24 mouse cellular contexts compared by ENCODE assay signal in the genomic region with DNA sequence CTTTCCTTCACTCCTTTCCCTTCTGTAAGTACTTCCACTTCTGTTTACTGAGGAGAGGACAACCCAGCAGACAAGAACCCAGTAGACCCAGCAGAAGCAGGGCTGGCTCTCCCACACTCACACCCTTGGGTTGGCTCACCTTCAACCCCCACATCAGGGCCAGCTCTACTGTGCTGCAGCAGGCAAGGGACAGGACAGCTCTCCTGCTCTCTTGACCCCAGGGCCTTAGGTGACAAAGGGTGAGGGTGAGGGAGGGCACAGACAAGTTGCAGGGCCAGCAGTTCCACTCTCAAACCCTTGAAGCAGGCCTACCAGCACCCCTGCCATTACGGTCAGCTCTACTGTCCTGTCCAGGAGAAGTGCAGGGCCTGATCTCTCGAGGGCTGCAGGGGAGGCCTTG.
A peak's percentile ranks its signal among the peaks of the same experiment; 100 is the strongest.
DNase-seq lines count a peak whose midpoint lies in the region; ATAC-seq and TF ChIP-seq lines count a peak whose summit lies in the region.
"Had no signal": no experiment of that assay in that cellular context is flagged by ENCODE, and none has a peak within 500 bp of the region (broad histone marks: within the 10 kb centered on the region; RNA-seq: fewer than 3 reads in every experiment).

No protein-coding gene starts in this region.

- ATAC-seq in heart, embryonic 12.5 days (ENCODE audit: insufficient number of reproducible peaks, low FRiP score) = peak; percentile 45; the same call in 1 of the 2 replicates
- 0 out of 2 replicates have a peak, but pooled peaks have one; percentile 17 for ATAC-seq in hindbrain, embryonic 16.5 days
- ATAC-seq in hindbrain, postnatal 0 days = no peak
- no peak for ATAC-seq in megakaryocyte, adult 5-6 weeks (ENCODE audit: poor library complexity, severe bottlenecking)
- ATAC-seq in heart, postnatal 0 days (ENCODE audit: insufficient read depth, low read depth) = 0 out of 2 replicates have a peak, but pooled peaks have one; percentile 14
- ATAC-seq: intestine, postnatal 0 days had no signal

- no peaks in the 10 kb centered on the region for H3K9me3 ChIP-seq in heart, embryonic 12.5 days (replicated peaks)
- H3K9me3 ChIP-seq in hindbrain, embryonic 16.5 days (ENCODE audit: control insufficient read depth, low read length) = no peaks in the 10 kb centered on the region
- H3K9me3 ChIP-seq in hindbrain, postnatal 0 days (ENCODE audit: low read length) = no peaks in the 10 kb centered on the region
- no peaks in the 10 kb centered on the region for H3K9me3 ChIP-seq in megakaryocyte, embryonic 14.5 days
- H3K9me3 ChIP-seq in heart, postnatal 0 days (replicated peaks; ENCODE audit: control insufficient read depth, low read length) = no peaks in the 10 kb centered on the region
- H3K9me3 ChIP-seq: forebrain, embryonic 12.5 days; G1E had no signal

- peaks cover 52% of the 10 kb centered on the region for H3K4me1 ChIP-seq in heart, embryonic 12.5 days (replicated peaks)
- H3K4me1 ChIP-seq in hindbrain, embryonic 16.5 days (ENCODE audit: control insufficient read depth, insufficient read depth, low read depth, low read length) = no peaks in the 10 kb centered on the region
- H3K4me1 ChIP-seq in hindbrain, postnatal 0 days (ENCODE audit: insufficient read depth, low read length) = 0 out of 2 replicates have a peak, but pooled peaks cover 6% of the 10 kb centered on the region
- H3K4me1 ChIP-seq in megakaryocyte, embryonic 14.5 days = peaks cover 74% of the 10 kb centered on the region
- H3K4me1 ChIP-seq in heart, postnatal 0 days (ENCODE audit: control insufficient read depth, insufficient read depth) = 0 out of 2 replicates have a peak, but pooled peaks cover 6% of the 10 kb centered on the region

- H3K9ac ChIP-seq in heart, embryonic 12.5 days = 0 out of 2 replicates have a peak overlapping the region, but pooled peaks have one; percentile 5
- H3K9ac ChIP-seq in hindbrain, embryonic 16.5 days (ENCODE audit: low read depth, low read length) = no peak overlapping the region
- no peak overlapping the region for H3K9ac ChIP-seq in hindbrain, postnatal 0 days (replicated peaks; ENCODE audit: low read length)
- no peak overlapping the region for H3K9ac ChIP-seq in heart, postnatal 0 days (replicated peaks; ENCODE audit: low read depth, low read length)
- H3K9ac ChIP-seq: forebrain, embryonic 12.5 days; hindbrain, embryonic 14.5 days had no signal

- no peak overlapping the region for H3K4me2 ChIP-seq in heart, embryonic 12.5 days
- H3K4me2 ChIP-seq in hindbrain, embryonic 16.5 days (ENCODE audit: low read length) = no peak overlapping the region
- H3K4me2 ChIP-seq in hindbrain, postnatal 0 days (ENCODE audit: low read depth, low read length) = no peak overlapping the region
- no peak overlapping the region for H3K4me2 ChIP-seq in heart, postnatal 0 days (ENCODE audit: low read depth, low read length)
- H3K4me2 ChIP-seq: forebrain, embryonic 12.5 days; hindbrain, embryonic 14.5 days had no signal

- no peak for TF ChIP-seq EP300 in heart, postnatal 0 days (IDR thresholded peaks at IDR 0.05; ENCODE audit: low read depth)

- no peaks in the 10 kb centered on the region for H3K27me3 ChIP-seq in heart, embryonic 12.5 days (replicated peaks)
- no peaks in the 10 kb centered on the region for H3K27me3 ChIP-seq in hindbrain, embryonic 16.5 days (replicated peaks; ENCODE audit: control insufficient read depth, insufficient read depth, low read length)
- no peaks in the 10 kb centered on the region for H3K27me3 ChIP-seq in hindbrain, postnatal 0 days (ENCODE audit: insufficient read depth, low read length)
- H3K27me3 ChIP-seq in megakaryocyte, embryonic 14.5 days (replicated peaks) = no peaks in the 10 kb centered on the region
- H3K27me3 ChIP-seq in heart, postnatal 0 days (ENCODE audit: control insufficient read depth, insufficient read depth, low read length) = no peaks in the 10 kb centered on the region
- H3K27me3 ChIP-seq: CH12.LX; forebrain, embryonic 12.5 days had no signal

- TF ChIP-seq CTCF in hindbrain, postnatal 0 days (IDR thresholded peaks at IDR 0.05; ENCODE audit: low read depth) = no peak
- no peak for TF ChIP-seq CTCF in heart, postnatal 0 days (IDR thresholded peaks at IDR 0.05; ENCODE audit: low read depth)

- peak overlapping the region; percentile 93 for H3K27ac ChIP-seq in heart, embryonic 12.5 days (ENCODE audit: poor library complexity, severe bottlenecking)
- H3K27ac ChIP-seq in hindbrain, embryonic 16.5 days (ENCODE audit: low read depth, low read length) = no peak overlapping the region
- no peak overlapping the region for H3K27ac ChIP-seq in hindbrain, postnatal 0 days
- H3K27ac ChIP-seq in heart, postnatal 0 days (ENCODE audit: low read depth) = peak overlapping the region; percentile 81
- H3K27ac ChIP-seq: forebrain, embryonic 12.5 days; gastrocnemius, adult 2 months; hindbrain, embryonic 14.5 days; kidney, postnatal 0 days; left cerebral cortex, adult 2 months; stomach, postnatal 0 days had no signal

- no peak overlapping the region for H3K4me3 ChIP-seq in heart, embryonic 12.5 days
- H3K4me3 ChIP-seq in hindbrain, embryonic 16.5 days (ENCODE audit: low read length) = no peak overlapping the region
- H3K4me3 ChIP-seq in hindbrain, postnatal 0 days (ENCODE audit: low read length) = no peak overlapping the region
- peak overlapping the region; percentile 33 for H3K4me3 ChIP-seq in megakaryocyte, embryonic 14.5 days (replicated peaks)
- no peak overlapping the region for H3K4me3 ChIP-seq in heart, postnatal 0 days (ENCODE audit: low read depth, low read length)
- H3K4me3 ChIP-seq: forebrain, embryonic 12.5 days; gastrocnemius, adult 2 months; left cerebral cortex, adult 2 months had no signal

- WGBS in heart, embryonic 12.5 days = 51% methylated on average over 2 of the region's 2 CpGs
- 85% methylated on average over 2 of the region's 2 CpGs for WGBS in hindbrain, embryonic 16.5 days
- 66% methylated on average over 2 of the region's 2 CpGs for WGBS in hindbrain, postnatal 0 days
- 71% methylated on average over 2 of the region's 2 CpGs for WGBS in heart, postnatal 0 days

- DNase-seq in heart, adult 18-20 months = no peak
- DNase-seq in hindbrain, postnatal 0 days (ENCODE audit: low spot score) = no peak
- DNase-seq in heart, postnatal 0 days (ENCODE audit: low spot score) = no peak
- DNase-seq in gastrocnemius, postnatal 14 days = no peak
- DNase-seq: adrenal gland, adult 2 months; B cell, adult 2 months; cerebellum, adult 11 months; cerebellum, postnatal 10 days; gastrocnemius, adult 2 months; lung, adult 18-20 months; lung, postnatal 10 days; midbrain, embryonic 14.5 days had no signal

- intact Hi-C loops in gastrocnemius, postnatal 14 days (cut with DNase I; ENCODE audit: low total_unique reads) = no loop called here

- H3K36me3 ChIP-seq in heart, embryonic 12.5 days = peaks cover 27% of the 10 kb centered on the region
- H3K36me3 ChIP-seq in hindbrain, embryonic 16.5 days (ENCODE audit: control insufficient read depth, insufficient read depth, low read length) = no peaks in the 10 kb centered on the region
- H3K36me3 ChIP-seq in hindbrain, postnatal 0 days (ENCODE audit: insufficient read depth, low read length) = no peaks in the 10 kb centered on the region
- peaks cover 75% of the 10 kb centered on the region for H3K36me3 ChIP-seq in megakaryocyte, embryonic 14.5 days (replicated peaks; ENCODE audit: low read length)
- H3K36me3 ChIP-seq in heart, postnatal 0 days (replicated peaks; ENCODE audit: control insufficient read depth, insufficient read depth, low read length) = peaks cover 18% of the 10 kb centered on the region
- H3K36me3 ChIP-seq: forebrain, embryonic 12.5 days had no signal

Comparison
In these comparisons a context has a peak if more than half of its experiments do, and no peak if none do; other contexts are left out.
1. ATAC-seq: peak in heart, embryonic 12.5 days (single experiment), hindbrain, embryonic 16.5 days (single experiment) and heart, postnatal 0 days (single experiment); none in hindbrain, postnatal 0 days (single experiment) and megakaryocyte, adult 5-6 weeks (single experiment).
2. H3K27ac ChIP-seq: peak in heart, embryonic 12.5 days (single experiment) and heart, postnatal 0 days (single experiment); none in hindbrain, embryonic 16.5 days (single experiment) and hindbrain, postnatal 0 days (single experiment).